Mouse (Mus musculus): ENCODE measurements around the gene Syn3. TPM values are rescaled to one million over a fixed set of nuclear protein-coding genes. Genes with fewer than 3 reads are reported as not detected.

Syn3 gene
- polyA plus RNA-seq, 1 experiment from 2014 or later, result 29.9 TPM

DNA sequence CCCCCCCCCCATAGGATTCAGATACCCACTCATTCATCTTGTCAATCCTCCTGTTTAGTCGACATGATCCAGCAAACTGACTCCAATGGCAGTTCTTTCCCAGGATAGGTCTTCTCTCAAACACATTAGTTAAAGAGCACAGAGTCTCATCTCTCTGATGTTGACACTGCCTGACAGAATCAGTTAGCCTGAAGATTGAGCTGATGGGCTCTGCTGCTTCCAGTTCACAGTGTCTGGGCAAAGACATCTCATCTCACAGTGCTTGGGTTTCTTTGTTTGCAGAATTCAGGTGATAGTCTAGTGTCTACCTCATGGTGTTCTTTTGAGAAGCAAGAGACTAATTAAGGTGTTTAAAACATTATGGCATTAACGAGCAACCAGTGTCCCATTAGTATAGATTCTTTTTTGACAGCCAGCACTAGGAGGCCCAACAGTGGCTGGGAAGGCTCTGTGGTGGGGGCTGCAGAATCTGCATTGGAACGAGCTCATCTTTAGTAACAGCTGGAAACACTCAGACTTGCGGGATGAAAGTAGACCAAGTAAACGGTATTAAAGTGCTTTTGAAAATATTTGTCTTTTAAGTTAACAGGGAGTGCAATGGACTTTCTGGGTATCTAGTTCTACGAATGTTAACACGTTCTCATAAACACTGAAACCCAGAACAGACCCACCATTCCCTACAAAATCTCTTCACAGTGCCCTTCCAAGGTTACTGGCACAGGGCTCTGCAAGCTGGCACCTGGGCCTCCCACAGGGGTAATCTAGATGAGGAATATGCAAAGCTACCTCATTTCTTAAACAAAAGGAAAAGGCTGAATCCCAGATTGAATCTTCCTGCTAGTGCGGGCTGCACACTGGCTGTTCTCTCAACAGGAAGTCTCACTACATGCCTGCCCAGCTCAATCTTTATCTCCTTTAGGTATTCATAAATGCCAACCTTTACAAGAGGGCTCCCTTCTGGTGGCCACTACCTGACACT lies 24.2 kb downstream of the Syn3 start:
- H3K36me3 ChIP-seq (ENCODE audit: control insufficient read depth, insufficient read depth, low read length), result 0 out of 2 replicates have a peak, but pooled peaks cover 2% of the 10 kb centered on the region

DNA sequence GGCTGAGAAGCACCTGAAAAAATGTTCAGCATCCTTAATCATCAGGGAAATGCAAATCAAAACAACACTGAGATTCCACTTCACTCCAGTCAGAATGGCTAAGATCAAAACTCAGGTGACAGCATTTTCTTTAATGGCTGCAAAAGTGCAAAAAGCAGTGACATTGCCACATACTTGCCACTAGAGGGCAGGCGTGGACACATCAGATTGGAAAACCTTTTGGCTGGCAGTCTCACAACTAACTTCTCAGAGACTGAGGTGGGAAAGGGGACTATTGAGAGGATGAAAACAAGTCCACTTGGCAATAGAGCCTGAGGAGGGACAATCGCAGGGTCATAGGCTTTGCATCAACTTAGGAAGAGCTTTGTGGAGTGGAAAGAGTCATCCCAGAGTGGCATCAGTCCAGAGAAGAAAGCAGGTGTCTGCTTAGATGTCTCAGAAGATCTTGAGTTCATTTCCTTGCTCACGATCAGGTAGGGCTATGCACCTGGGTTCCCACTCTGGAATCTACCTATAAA lies 25.0 kb downstream of the Syn3 start:
- WGBS, result 43% methylated on average over 3 of the region's 3 CpGs
- ATAC-seq, result peak; percentile 56
- H3K27me3 ChIP-seq (replicated peaks; ENCODE audit: control insufficient read depth, insufficient read depth, low read length), result no peaks in the 10 kb centered on the region
- H3K9me3 ChIP-seq (ENCODE audit: control insufficient read depth, low read length), result no peaks in the 10 kb centered on the region
- H3K9ac ChIP-seq (ENCODE audit: low read depth, low read length), result no peak overlapping the region
- no peaks in the 10 kb centered on the region for H3K4me1 ChIP-seq (ENCODE audit: control insufficient read depth, insufficient read depth, low read depth, low read length)
- no peak overlapping the region for H3K27ac ChIP-seq (ENCODE audit: low read depth, low read length)
- 0 out of 2 replicates have a peak, but pooled peaks cover 2% of the 10 kb centered on the region for H3K36me3 ChIP-seq (ENCODE audit: control insufficient read depth, insufficient read depth, low read length)
- no peak overlapping the region for H3K4me2 ChIP-seq (ENCODE audit: low read length)
- H3K4me3 ChIP-seq (ENCODE audit: low read length), result no peak overlapping the region

More for the DNA sequence above, 24.2 kb downstream of the Syn3 start:
- H3K27ac ChIP-seq (ENCODE audit: low read depth, low read length), result no peak overlapping the region
- H3K27me3 ChIP-seq (replicated peaks; ENCODE audit: control insufficient read depth, insufficient read depth, low read length), result no peaks in the 10 kb centered on the region
- WGBS, result 71% methylated on average over 8 of the region's 8 CpGs
- peak; percentile 69 for ATAC-seq
- H3K4me1 ChIP-seq (ENCODE audit: control insufficient read depth, insufficient read depth, low read depth, low read length), result no peaks in the 10 kb centered on the region
- H3K9ac ChIP-seq (ENCODE audit: low read depth, low read length), result no peak overlapping the region
- no peak overlapping the region for H3K4me2 ChIP-seq (ENCODE audit: low read length)
- H3K9me3 ChIP-seq (ENCODE audit: control insufficient read depth, low read length), result no peaks in the 10 kb centered on the region
- no peak overlapping the region for H3K4me3 ChIP-seq (ENCODE audit: low read length)

DNA sequence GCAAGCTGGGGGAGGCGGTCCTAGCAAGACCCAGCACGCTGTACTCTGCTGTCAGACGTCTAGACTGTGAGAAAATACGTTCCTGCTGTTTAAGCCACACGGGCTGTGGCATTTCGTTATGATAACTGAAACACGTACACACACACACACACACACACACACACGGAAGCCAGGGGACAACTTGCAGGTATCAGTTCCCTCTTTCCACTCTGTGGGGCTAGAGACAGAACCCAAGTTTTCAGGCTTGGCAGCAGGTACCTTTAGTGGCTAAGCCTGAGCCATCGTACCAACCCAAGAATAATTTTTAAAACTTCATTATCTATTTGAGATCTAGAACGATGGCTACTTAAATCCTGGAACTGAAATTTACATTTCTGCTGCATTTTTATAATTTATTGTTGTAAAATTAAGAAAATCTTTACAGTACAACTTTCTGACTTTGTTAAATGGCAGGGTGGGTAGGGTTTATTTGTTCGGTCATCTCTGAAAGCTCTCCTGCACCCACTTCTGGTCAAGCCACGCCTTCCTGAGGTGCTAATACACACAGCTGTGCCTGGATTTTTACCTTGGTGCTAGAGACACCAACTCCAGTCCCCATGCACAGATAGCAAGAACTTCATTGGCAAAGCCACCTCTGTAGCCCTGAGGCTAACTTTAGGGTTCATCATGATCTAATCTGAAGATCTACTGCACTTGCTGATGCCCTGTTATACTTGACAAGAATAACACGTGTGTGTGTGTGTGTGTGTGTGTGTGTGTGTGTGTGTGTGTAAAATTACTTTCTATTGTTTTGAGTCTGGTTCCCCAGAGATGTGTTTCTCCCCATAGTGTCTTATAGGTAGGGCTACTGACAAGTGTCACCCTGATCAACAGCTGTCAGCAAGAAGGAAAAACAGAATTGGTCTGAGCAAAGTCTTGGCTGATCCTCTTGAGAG lies 29.8 kb downstream of the Syn3 start:
- no peaks in the 10 kb centered on the region for H3K27me3 ChIP-seq (replicated peaks; ENCODE audit: control insufficient read depth, insufficient read depth, low read length)
- no peak for ATAC-seq
- peaks cover 8% of the 10 kb centered on the region; the same call in 1 of the 2 replicates for H3K36me3 ChIP-seq (ENCODE audit: control insufficient read depth, insufficient read depth, low read length)
- H3K4me3 ChIP-seq (ENCODE audit: low read length), result no peak overlapping the region
- H3K4me1 ChIP-seq (ENCODE audit: control insufficient read depth, insufficient read depth, low read depth, low read length), result no peaks in the 10 kb centered on the region
- no peak overlapping the region for H3K27ac ChIP-seq (ENCODE audit: low read depth, low read length)
- no peaks in the 10 kb centered on the region for H3K9me3 ChIP-seq (ENCODE audit: control insufficient read depth, low read length)
- no peak overlapping the region for H3K9ac ChIP-seq (ENCODE audit: low read depth, low read length)
- H3K4me2 ChIP-seq (ENCODE audit: low read length), result no peak overlapping the region
- 86% methylated on average over 13 of the region's 13 CpGs for WGBS

GRCm38 (mm10) chr10:86463538-86464199 lies 35.0 kb downstream of the Syn3 start:
- no peak overlapping the region; the same call in 1 of the 2 replicates for H3K9ac ChIP-seq (ENCODE audit: low read depth, low read length)
- no peaks in the 10 kb centered on the region for H3K27me3 ChIP-seq (replicated peaks; ENCODE audit: control insufficient read depth, insufficient read depth, low read length)
- peaks cover 13% of the 10 kb centered on the region for H3K36me3 ChIP-seq (ENCODE audit: control insufficient read depth, insufficient read depth, low read length)
- no peak overlapping the region for H3K4me2 ChIP-seq (ENCODE audit: low read length)
- no peaks in the 10 kb centered on the region for H3K9me3 ChIP-seq (ENCODE audit: control insufficient read depth, low read length)
- 18% methylated on average over 5 of the region's 5 CpGs for WGBS
- no peak overlapping the region for H3K4me3 ChIP-seq (ENCODE audit: low read length)
- ATAC-seq, result peak; percentile 88
- no peak overlapping the region for H3K27ac ChIP-seq (ENCODE audit: low read depth, low read length)
- H3K4me1 ChIP-seq (ENCODE audit: control insufficient read depth, insufficient read depth, low read depth, low read length), result peaks cover 3% of the 10 kb centered on the region

- H3K4me1 ChIP-seq (ENCODE audit: control insufficient read depth, insufficient read depth, low read depth, low read length), result peaks cover 7% of the 10 kb centered on the region
- H3K36me3 ChIP-seq (ENCODE audit: control insufficient read depth, insufficient read depth, low read length), result peaks cover 10% of the 10 kb centered on the region
- H3K27ac ChIP-seq (ENCODE audit: low read depth, low read length), result no peak overlapping the region
- no peak overlapping the region for H3K9ac ChIP-seq (ENCODE audit: low read depth, low read length)
- no peak for ATAC-seq
- no peak overlapping the region for H3K4me2 ChIP-seq (ENCODE audit: low read length)
- no peaks in the 10 kb centered on the region for H3K27me3 ChIP-seq (replicated peaks; ENCODE audit: control insufficient read depth, insufficient read depth, low read length)
- no peak overlapping the region for H3K4me3 ChIP-seq (ENCODE audit: low read length)
- H3K9me3 ChIP-seq (ENCODE audit: control insufficient read depth, low read length), result no peaks in the 10 kb centered on the region
- WGBS, result 33% methylated on average over 1 of the region's 1 CpGs
Observed at GRCm38 (mm10) chr10:86459643-86460042, 39.1 kb downstream of the Syn3 start.

- no peak overlapping the region for H3K4me2 ChIP-seq (ENCODE audit: low read length)
- no peak overlapping the region for H3K4me3 ChIP-seq (ENCODE audit: low read length)
- peak; percentile 85 for ATAC-seq
- peaks cover 4% of the 10 kb centered on the region; the same call in 1 of the 2 replicates for H3K4me1 ChIP-seq (ENCODE audit: control insufficient read depth, insufficient read depth, low read depth, low read length)
- no peaks in the 10 kb centered on the region for H3K27me3 ChIP-seq (replicated peaks; ENCODE audit: control insufficient read depth, insufficient read depth, low read length)
- no peaks in the 10 kb centered on the region for H3K9me3 ChIP-seq (ENCODE audit: control insufficient read depth, low read length)
- H3K36me3 ChIP-seq (ENCODE audit: control insufficient read depth, insufficient read depth, low read length), result peaks cover 10% of the 10 kb centered on the region
- H3K9ac ChIP-seq (ENCODE audit: low read depth, low read length), result no peak overlapping the region
- peak overlapping the region; percentile 56; the same call in 1 of the 2 replicates for H3K27ac ChIP-seq (ENCODE audit: low read depth, low read length)
Observed at GRCm38 (mm10) chr10:86457665-86458209, 41.0 kb downstream of the Syn3 start.

- WGBS, result 5% methylated on average over 4 of the region's 4 CpGs
- Histone ChIP-seq H3K4me1 (ENCODE audit: control insufficient read depth, insufficient read depth, low read depth, low read length) (peaks cover 4% of the 10 kb centered on the region; the same call in 1 of the 2 replicates), H3K4me2 (ENCODE audit: low read length) (no peak overlapping the region), H3K36me3 (ENCODE audit: control insufficient read depth, insufficient read depth, low read length) (peaks cover 10% of the 10 kb centered on the region), H3K4me3 (ENCODE audit: low read length) (no peak overlapping the region), H3K27ac (ENCODE audit: low read depth, low read length) (peak overlapping the region; percentile 54; the same call in 1 of the 2 replicates), H3K9ac (ENCODE audit: low read depth, low read length) (no peak overlapping the region), H3K27me3 (replicated peaks; ENCODE audit: control insufficient read depth, insufficient read depth, low read length) (no peaks in the 10 kb centered on the region), H3K9me3 (ENCODE audit: control insufficient read depth, low read length) (no peaks in the 10 kb centered on the region)
- peak; percentile 86 for ATAC-seq
Observed at GRCm38 (mm10) chr10:86457195-86457594, 41.5 kb downstream of the Syn3 start.

DNA sequence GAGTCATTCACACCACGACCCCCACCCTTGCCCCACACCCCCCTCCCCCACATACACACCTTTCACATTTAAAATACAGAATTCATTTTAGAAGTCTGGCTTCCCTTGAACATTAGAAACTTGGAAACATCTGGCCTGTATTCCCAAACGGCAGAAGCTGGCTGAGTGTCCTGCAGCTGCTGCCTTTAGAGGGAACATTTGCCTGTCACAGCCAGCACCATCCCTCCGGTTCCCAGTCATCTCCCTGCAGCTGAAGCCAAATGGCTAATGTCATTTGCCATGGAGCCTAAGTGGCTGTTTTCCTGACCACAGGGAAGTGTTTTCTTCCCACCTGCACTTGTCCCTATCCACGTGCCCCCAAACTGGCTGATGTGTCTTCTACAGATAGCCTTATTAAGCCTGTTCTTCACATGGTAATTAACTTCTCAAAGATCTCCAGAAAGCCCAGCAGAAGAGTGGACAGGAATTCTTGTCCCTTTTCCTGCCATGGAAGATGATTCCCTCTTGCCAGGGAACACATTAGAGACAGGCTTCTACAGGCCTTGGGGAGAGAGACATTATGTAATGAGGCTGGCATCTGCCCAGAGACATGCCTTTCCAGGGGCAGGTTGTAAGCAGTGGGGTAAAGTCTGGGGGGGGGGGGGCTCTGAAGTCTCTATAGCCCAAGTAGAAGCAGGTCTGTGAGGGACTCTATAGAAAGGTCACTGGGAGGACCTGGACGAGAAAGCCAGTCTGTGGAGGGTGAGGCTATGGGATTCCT lies 43.2 kb downstream of the Syn3 start:
- Histone ChIP-seq H3K9ac (ENCODE audit: low read depth, low read length) (no peak overlapping the region), H3K9me3 (ENCODE audit: control insufficient read depth, low read length) (no peaks in the 10 kb centered on the region), H3K4me2 (ENCODE audit: low read length) (no peak overlapping the region), H3K36me3 (ENCODE audit: control insufficient read depth, insufficient read depth, low read length) (peaks cover 5% of the 10 kb centered on the region; the same call in 1 of the 2 replicates), H3K4me3 (ENCODE audit: low read length) (no peak overlapping the region), H3K4me1 (ENCODE audit: control insufficient read depth, insufficient read depth, low read depth, low read length) (peaks cover 4% of the 10 kb centered on the region; the same call in 1 of the 2 replicates), H3K27me3 (replicated peaks; ENCODE audit: control insufficient read depth, insufficient read depth, low read length) (no peaks in the 10 kb centered on the region), H3K27ac (ENCODE audit: low read depth, low read length) (no peak overlapping the region)
- 61% methylated on average over 5 of the region's 5 CpGs for WGBS
- ATAC-seq, result no peak

All from hindbrain, embryonic 16.5 days (tissue).